Mouse (Mus musculus) midbrain, embryonic 15.5 days (tissue): ENCODE measurements at regions not wholly inside any gene's neighbourhood (a gene's known extent, or its start where the extent isn't known, plus 50 kb on each side); places are given as distances from the start of the nearest gene placed in this dataset.

Experiments used
- ATAC-seq: fragments of 200-750 bp; cut with Nextera tagmentation; replicated peaks from 2 replicates; pipeline ENCODE4 v1.8.0; 2017; ENCODE audit warnings: moderate TSS enrichment
- H3K27ac ChIP-seq: fragments of 300-500 bp; sonication (generic); 2 replicates; pipeline ENCODE4 v1.5.1; 2015; ENCODE audit warnings: mild to moderate bottlenecking, inconsistent platforms
- H3K27me3 ChIP-seq: fragments of 300-500 bp; sonication (generic); replicated peaks from 2 replicates; pipeline ENCODE4 v1.6.1; 2015; ENCODE audit warnings: inconsistent platforms
- H3K36me3 ChIP-seq: fragments of 300-500 bp; sonication (generic); replicated peaks from 2 replicates; pipeline ENCODE4 v1.6.1; 2015; ENCODE audit warnings: inconsistent platforms
- H3K4me1 ChIP-seq: fragments of 300-500 bp; sonication (generic); 2 replicates; pipeline ENCODE4 v1.6.1; 2015; ENCODE audit warnings: inconsistent platforms
- H3K4me2 ChIP-seq: fragments of 300-500 bp; sonication (generic); 2 replicates; pipeline ENCODE4 v1.6.1; 2015; ENCODE audit warnings: inconsistent platforms, mild to moderate bottlenecking, moderate library complexity
- H3K4me3 ChIP-seq: fragments of 300-500 bp; sonication (generic); 2 replicates; pipeline ENCODE4 v1.5.1; 2015; ENCODE audit warnings: mild to moderate bottlenecking, inconsistent platforms
- H3K9ac ChIP-seq: fragments of 300-500 bp; sonication (generic); 2 replicates; pipeline ENCODE4 v1.6.1; 2015; ENCODE audit warnings: mild to moderate bottlenecking, inconsistent platforms
- H3K9me3 ChIP-seq: fragments of 300-500 bp; sonication (generic); 2 replicates; pipeline ENCODE4 v1.6.1; 2016; ENCODE audit warnings: inconsistent platforms
- WGBS: fragments of 180-500 bp; shearing (Covaris S2); methylation state at CpG from one replicate; pipeline ENCODE4 v1.1.7; 2015; ENCODE audit warnings: mixed read lengths; 5-methylcytosine and 5-hydroxymethylcytosine counted together

- H3K27me3 ChIP-seq: no peaks in the 10 kb centered on the region
- H3K4me2 ChIP-seq: no peak overlapping the region
- ATAC-seq: no peak
- no peak overlapping the region for H3K4me3 ChIP-seq
- no peaks in the 10 kb centered on the region for H3K36me3 ChIP-seq
- no peak overlapping the region for H3K27ac ChIP-seq
- peaks cover 13% of the 10 kb centered on the region for H3K4me1 ChIP-seq
- H3K9me3 ChIP-seq: no peaks in the 10 kb centered on the region
- WGBS: 58% methylated on average over 4 of the region's 4 CpGs
- no peak overlapping the region for H3K9ac ChIP-seq
These were observed 331.8 kb upstream of the Zfp507 start for GRCm38 (mm10) chr7:36134557-36134956.

GRCm38 (mm10) chr7:36133658-36134143 lies 330.9 kb upstream of the Zfp507 start:
- Histone ChIP-seq H3K27me3 (no peaks in the 10 kb centered on the region), H3K4me2 (peak overlapping the region; percentile 16; the same call in 1 of the 2 replicates), H3K4me1 (peaks cover 13% of the 10 kb centered on the region), H3K36me3 (no peaks in the 10 kb centered on the region), H3K9ac (no peak overlapping the region; the same call in 1 of the 2 replicates), H3K9me3 (no peaks in the 10 kb centered on the region), H3K27ac (peak overlapping the region; percentile 60), H3K4me3 (no peak overlapping the region)
- peak; percentile 71 for ATAC-seq
- 6% methylated on average over 8 of the region's 8 CpGs for WGBS

GRCm38 (mm10) chr7:36133026-36133425 lies 330.2 kb upstream of the Zfp507 start:
- Histone ChIP-seq H3K36me3 (no peaks in the 10 kb centered on the region), H3K4me1 (peaks cover 13% of the 10 kb centered on the region), H3K9me3 (no peaks in the 10 kb centered on the region), H3K4me3 (no peak overlapping the region), H3K4me2 (no peak overlapping the region), H3K27me3 (no peaks in the 10 kb centered on the region), H3K9ac (no peak overlapping the region), H3K27ac (no peak overlapping the region)
- WGBS: 67% methylated on average over 11 of the region's 11 CpGs
- no peak for ATAC-seq

- Histone ChIP-seq H3K27me3 (no peaks in the 10 kb centered on the region), H3K27ac (no peak overlapping the region), H3K9me3 (no peaks in the 10 kb centered on the region), H3K36me3 (no peaks in the 10 kb centered on the region), H3K9ac (no peak overlapping the region), H3K4me3 (no peak overlapping the region), H3K4me2 (no peak overlapping the region), H3K4me1 (peaks cover 13% of the 10 kb centered on the region)
- 78% methylated on average over 1 of the region's 1 CpGs for WGBS
- ATAC-seq: no peak
These were observed 329.8 kb upstream of the Zfp507 start for GRCm38 (mm10) chr7:36132569-36132968.

- Histone ChIP-seq H3K4me3 (no peak overlapping the region), H3K9me3 (no peaks in the 10 kb centered on the region), H3K27me3 (no peaks in the 10 kb centered on the region), H3K4me1 (no peaks in the 10 kb centered on the region), H3K9ac (no peak overlapping the region), H3K36me3 (no peaks in the 10 kb centered on the region), H3K27ac (no peak overlapping the region), H3K4me2 (no peak overlapping the region)
- WGBS: 85% methylated on average over 4 of the region's 4 CpGs
- no peak for ATAC-seq
These were observed 294.3 kb upstream of the Zfp507 start for GRCm38 (mm10) chr7:36097054-36097453.

- Histone ChIP-seq H3K4me1 (0 out of 2 replicates have a peak, but pooled peaks cover under 1% of the 10 kb centered on the region), H3K27ac (no peak overlapping the region), H3K9ac (no peak overlapping the region), H3K4me3 (no peak overlapping the region), H3K36me3 (no peaks in the 10 kb centered on the region), H3K27me3 (no peaks in the 10 kb centered on the region), H3K4me2 (no peak overlapping the region), H3K9me3 (no peaks in the 10 kb centered on the region)
- 76% methylated on average over 20 of the region's 20 CpGs for WGBS
- no peak for ATAC-seq
These were observed 292.7 kb upstream of the Zfp507 start for GRCm38 (mm10) chr7:36095258-36096130.

GRCm38 (mm10) chr7:36091132-36091531 lies 288.3 kb upstream of the Zfp507 start:
- Histone ChIP-seq H3K9ac (no peak overlapping the region), H3K27me3 (no peaks in the 10 kb centered on the region), H3K4me2 (no peak overlapping the region), H3K36me3 (no peaks in the 10 kb centered on the region), H3K27ac (no peak overlapping the region), H3K4me1 (0 out of 2 replicates have a peak, but pooled peaks cover 6% of the 10 kb centered on the region), H3K4me3 (no peak overlapping the region), H3K9me3 (no peaks in the 10 kb centered on the region)
- 88% methylated on average over 9 of the region's 9 CpGs for WGBS
- no peak for ATAC-seq

GRCm38 (mm10) chr7:36090291-36091123 lies 287.7 kb upstream of the Zfp507 start:
- no peak for ATAC-seq
- Histone ChIP-seq H3K36me3 (no peaks in the 10 kb centered on the region), H3K27me3 (no peaks in the 10 kb centered on the region), H3K9me3 (no peaks in the 10 kb centered on the region), H3K4me3 (no peak overlapping the region), H3K27ac (no peak overlapping the region), H3K9ac (no peak overlapping the region), H3K4me2 (no peak overlapping the region), H3K4me1 (0 out of 2 replicates have a peak, but pooled peaks cover 6% of the 10 kb centered on the region)
- WGBS: 60% methylated on average over 22 of the region's 22 CpGs

GRCm38 (mm10) chr7:36087598-36087997 lies 284.8 kb upstream of the Zfp507 start:
- no peak overlapping the region for H3K4me3 ChIP-seq
- no peak for ATAC-seq
- H3K4me2 ChIP-seq: no peak overlapping the region
- no peaks in the 10 kb centered on the region for H3K36me3 ChIP-seq
- WGBS: 90% methylated on average over 6 of the region's 6 CpGs
- H3K4me1 ChIP-seq: 0 out of 2 replicates have a peak, but pooled peaks cover 6% of the 10 kb centered on the region
- no peaks in the 10 kb centered on the region for H3K9me3 ChIP-seq
- H3K27ac ChIP-seq: no peak overlapping the region
- no peaks in the 10 kb centered on the region for H3K27me3 ChIP-seq
- no peak overlapping the region for H3K9ac ChIP-seq

GRCm38 (mm10) chr7:36078666-36079065 lies 275.9 kb upstream of the Zfp507 start:
- no peak for ATAC-seq
- Histone ChIP-seq H3K4me2 (no peak overlapping the region), H3K4me3 (no peak overlapping the region), H3K36me3 (no peaks in the 10 kb centered on the region), H3K27ac (no peak overlapping the region), H3K9ac (no peak overlapping the region), H3K27me3 (no peaks in the 10 kb centered on the region), H3K4me1 (peaks cover 27% of the 10 kb centered on the region), H3K9me3 (no peaks in the 10 kb centered on the region)
- WGBS: 64% methylated on average over 4 of the region's 6 CpGs

GRCm38 (mm10) chr7:36078089-36078654 lies 275.4 kb upstream of the Zfp507 start:
- Histone ChIP-seq H3K4me2 (no peak overlapping the region), H3K36me3 (no peaks in the 10 kb centered on the region), H3K9ac (no peak overlapping the region), H3K27ac (no peak overlapping the region), H3K4me3 (no peak overlapping the region), H3K27me3 (no peaks in the 10 kb centered on the region), H3K9me3 (no peaks in the 10 kb centered on the region), H3K4me1 (peaks cover 32% of the 10 kb centered on the region)
- WGBS: 56% methylated on average over 11 of the region's 11 CpGs
- no peak for ATAC-seq

- Histone ChIP-seq H3K9ac (no peak overlapping the region), H3K9me3 (no peaks in the 10 kb centered on the region), H3K27me3 (no peaks in the 10 kb centered on the region), H3K27ac (no peak overlapping the region), H3K36me3 (no peaks in the 10 kb centered on the region), H3K4me3 (no peak overlapping the region), H3K4me2 (no peak overlapping the region), H3K4me1 (peaks cover 34% of the 10 kb centered on the region)
- WGBS: 77% methylated on average over 2 of the region's 2 CpGs
- no peak for ATAC-seq
These were observed 274.5 kb upstream of the Zfp507 start for GRCm38 (mm10) chr7:36077271-36077670.
